Mouse (Mus musculus) spleen, adult 12 weeks (tissue): ENCODE data around the gene Wdr78.

ENCODE experiments used
- DNase-seq: peaks from one replicate; pipeline ENCODE4 v3.0.0; 2022; ENCODE audit warnings: low spot score

The Wdr78 gene

GRCm38 (mm10) chr4:103056909-103057308 lies 57.4 kb downstream of the Wdr78 start:
- DNase-seq: no peak

- DNase-seq: no peak
Observed at GRCm38 (mm10) chr4:103048046-103048445, 66.3 kb downstream of the Wdr78 start.

- no peak for DNase-seq
Observed at GRCm38 (mm10) chr4:103042997-103043396, 71.4 kb downstream of the Wdr78 start.

GRCm38 (mm10) chr4:103039838-103040191 lies 74.5 kb downstream of the Wdr78 start:
- no peak for DNase-seq

- no peak for DNase-seq
Observed at GRCm38 (mm10) chr4:103039103-103039837, 75.1 kb downstream of the Wdr78 start.

GRCm38 (mm10) chr4:103028177-103029088 lies 85.9 kb downstream of the Wdr78 start:
- no peak for DNase-seq

GRCm38 (mm10) chr4:103027745-103028144 lies 86.6 kb downstream of the Wdr78 start:
- no peak for DNase-seq

GRCm38 (mm10) chr4:103026621-103027020 lies 87.7 kb downstream of the Wdr78 start, which contains the start of gene Insl5:
Insl5 (minus strand) TSS chr4:103026842.
- no peak for DNase-seq

- no peak for DNase-seq
Observed at GRCm38 (mm10) chr4:103013490-103013889, 100.9 kb downstream of the Wdr78 start.

- no peak for DNase-seq
Observed at GRCm38 (mm10) chr4:103011823-103012222, 102.5 kb downstream of the Wdr78 start.

- DNase-seq: no peak
Observed at GRCm38 (mm10) chr4:103010734-103011133, 103.6 kb downstream of the Wdr78 start.

GRCm38 (mm10) chr4:103006943-103007418 lies 107.4 kb downstream of the Wdr78 start:
- no peak for DNase-seq

GRCm38 (mm10) chr4:103006266-103006665 lies 108.1 kb downstream of the Wdr78 start:
- DNase-seq: no peak

GRCm38 (mm10) chr4:103005190-103005945 lies 109.0 kb downstream of the Wdr78 start:
- DNase-seq: no peak

- no peak for DNase-seq
Observed at GRCm38 (mm10) chr4:103004681-103005080, 109.7 kb downstream of the Wdr78 start.

GRCm38 (mm10) chr4:102991685-102992084 lies 122.7 kb downstream of the Wdr78 start:
- DNase-seq: no peak

GRCm38 (mm10) chr4:102990595-102991340 lies 123.6 kb downstream of the Wdr78 start:
- no peak for DNase-seq

- DNase-seq: no peak
Observed at GRCm38 (mm10) chr4:102990016-102990415, 124.3 kb downstream of the Wdr78 start.

- DNase-seq: no peak
Observed at GRCm38 (mm10) chr4:102989391-102989790, 125.0 kb downstream of the Wdr78 start.

- DNase-seq: no peak
Observed at GRCm38 (mm10) chr4:102988526-102988925, 125.8 kb downstream of the Wdr78 start.
